Mouse (Mus musculus) lung, embryonic 16.5 days (tissue): ENCODE measurements around the gene Ric1. TPM values are rescaled to one million over a fixed set of nuclear protein-coding genes. Genes with fewer than 3 reads are reported as not detected.

Experiments
- ATAC-seq: fragments of 200-750 bp; cut with Nextera tagmentation; 2 replicates; pipeline ENCODE4 v1.8.0; 2017; ENCODE audit warnings: low read depth, mild to moderate bottlenecking, moderate library complexity
- H3K27ac ChIP-seq: fragments of 300-500 bp; sonication (generic); 2 replicates; pipeline ENCODE4 v1.5.1; 2014; ENCODE audit warnings: mild to moderate bottlenecking, control low read depth, low read length
- H3K27me3 ChIP-seq: fragments of 300-500 bp; sonication (generic); 2 replicates; pipeline ENCODE4 v1.6.1; 2014; ENCODE audit warnings: low read depth, low read length, mixed read lengths; ENCODE audit not compliant: control insufficient read depth, insufficient read depth
- H3K36me3 ChIP-seq: fragments of 300-500 bp; sonication (generic); 2 replicates; pipeline ENCODE4 v1.6.1; 2014; ENCODE audit warnings: low read length; ENCODE audit not compliant: control insufficient read depth, insufficient read depth
- H3K4me1 ChIP-seq: fragments of 300-500 bp; sonication (generic); replicated peaks from 2 replicates; pipeline ENCODE4 v1.6.1; 2014; ENCODE audit warnings: low read length, mixed read lengths; ENCODE audit not compliant: control insufficient read depth, insufficient read depth
- H3K4me2 ChIP-seq: fragments of 300-500 bp; sonication (generic); 2 replicates; pipeline ENCODE4 v1.6.1; 2014; ENCODE audit warnings: low read depth, low read length, control low read depth
- H3K4me3 ChIP-seq: fragments of 300-500 bp; sonication (generic); 2 replicates; pipeline ENCODE4 v1.5.1; 2014; ENCODE audit warnings: mild to moderate bottlenecking, low read length, control low read depth
- H3K9ac ChIP-seq: fragments of 300-500 bp; sonication (generic); 2 replicates; pipeline ENCODE4 v1.6.1; 2014; ENCODE audit warnings: low read length, control low read depth
- H3K9me3 ChIP-seq: fragments of 300-500 bp; sonication (generic); 2 replicates; pipeline ENCODE4 v1.6.1; 2016; ENCODE audit warnings: low read length; ENCODE audit not compliant: control insufficient read depth
- WGBS: fragments of 180-500 bp; shearing (Covaris S2); extraction: QIAGEN DNeasy Blood & Tissue Kit; methylation state at CpG from one replicate; pipeline ENCODE4 v1.1.7; 2014; 5-methylcytosine and 5-hydroxymethylcytosine counted together
- polyA plus RNA-seq: library from polyadenylated mRNA; unstranded; fragments of >200 nt; fragmentation: Nextera tagmentation; extraction: Ambion mirVana; gene quantifications from 2 replicates; pipeline ENCODE4 v1.2.1, GENCODE M21; 2015

Gene Ric1
- polyA plus RNA-seq, 1 experiment from 2014 or later, result 13.5 TPM

DNA sequence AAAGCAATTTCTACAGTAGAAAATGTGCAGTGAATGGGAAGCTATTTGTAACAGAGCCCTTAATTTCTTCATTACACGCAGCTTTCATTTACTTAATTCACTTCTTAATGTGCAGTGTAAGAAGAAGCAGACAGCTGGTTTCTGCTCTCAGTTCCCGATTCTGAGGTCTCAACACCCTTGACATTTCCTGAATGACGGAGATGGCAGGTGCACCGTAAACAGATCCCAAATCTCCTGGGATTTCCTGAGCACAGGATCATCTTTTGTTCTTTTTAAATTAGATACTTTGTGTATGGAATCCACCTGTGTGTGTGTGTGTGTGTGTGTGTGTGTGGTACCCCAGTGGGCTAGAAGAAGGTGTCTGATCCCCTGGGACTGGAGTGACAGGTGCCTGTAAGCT is 27.6 kb upstream of the Ric1 start:
- H3K27me3 ChIP-seq, result no peaks in the 10 kb centered on the region
- no peak overlapping the region for H3K4me2 ChIP-seq
- H3K4me3 ChIP-seq, result no peak overlapping the region
- no peak for ATAC-seq
- no peaks in the 10 kb centered on the region for H3K9me3 ChIP-seq
- no peaks in the 10 kb centered on the region for H3K36me3 ChIP-seq
- peaks cover 6% of the 10 kb centered on the region; the same call in 1 of the 2 replicates for H3K4me1 ChIP-seq
- H3K27ac ChIP-seq, result no peak overlapping the region
- whole genome bisulfite sequencing, result 63% methylated on average over 4 of the region's 4 CpGs
- H3K9ac ChIP-seq, result no peak overlapping the region

DNA sequence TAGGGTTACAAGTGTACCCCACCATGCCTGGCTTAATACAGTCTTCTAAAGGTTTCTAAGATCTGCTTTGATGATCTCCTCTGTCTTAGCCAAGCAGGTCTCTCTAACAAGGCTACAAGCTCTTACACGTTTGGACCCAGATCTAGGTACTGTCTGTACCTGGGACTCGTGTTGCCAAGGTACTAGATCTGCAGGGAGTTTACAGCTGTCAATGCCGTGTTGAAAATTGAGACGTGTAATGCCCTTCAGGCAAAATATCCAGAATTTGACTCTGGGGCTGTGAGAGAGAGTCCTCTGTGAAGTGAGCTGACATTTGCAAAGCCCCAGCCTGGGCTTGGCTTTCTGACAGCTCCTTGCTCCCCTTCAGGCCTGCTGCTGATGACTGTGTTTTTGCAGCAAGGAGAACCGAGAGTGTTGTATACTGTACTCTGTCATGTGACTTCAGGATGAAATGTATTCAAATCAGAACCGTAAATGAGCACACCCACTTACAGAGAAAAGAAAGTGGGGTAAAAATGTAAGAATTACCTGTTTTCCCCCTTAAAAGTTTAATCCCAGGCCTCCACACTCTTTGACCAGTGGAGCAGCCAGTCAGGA is 26.0 kb upstream of the Ric1 start:
- Histone ChIP-seq H3K4me3 (no peak overlapping the region), H3K4me2 (no peak overlapping the region), H3K27me3 (no peaks in the 10 kb centered on the region), H3K4me1 (peaks cover 6% of the 10 kb centered on the region; the same call in 1 of the 2 replicates), H3K9me3 (no peaks in the 10 kb centered on the region), H3K27ac (no peak overlapping the region), H3K36me3 (no peaks in the 10 kb centered on the region), H3K9ac (no peak overlapping the region)
- no peak for ATAC-seq
- WGBS, result 62% methylated on average over 6 of the region's 6 CpGs

DNA sequence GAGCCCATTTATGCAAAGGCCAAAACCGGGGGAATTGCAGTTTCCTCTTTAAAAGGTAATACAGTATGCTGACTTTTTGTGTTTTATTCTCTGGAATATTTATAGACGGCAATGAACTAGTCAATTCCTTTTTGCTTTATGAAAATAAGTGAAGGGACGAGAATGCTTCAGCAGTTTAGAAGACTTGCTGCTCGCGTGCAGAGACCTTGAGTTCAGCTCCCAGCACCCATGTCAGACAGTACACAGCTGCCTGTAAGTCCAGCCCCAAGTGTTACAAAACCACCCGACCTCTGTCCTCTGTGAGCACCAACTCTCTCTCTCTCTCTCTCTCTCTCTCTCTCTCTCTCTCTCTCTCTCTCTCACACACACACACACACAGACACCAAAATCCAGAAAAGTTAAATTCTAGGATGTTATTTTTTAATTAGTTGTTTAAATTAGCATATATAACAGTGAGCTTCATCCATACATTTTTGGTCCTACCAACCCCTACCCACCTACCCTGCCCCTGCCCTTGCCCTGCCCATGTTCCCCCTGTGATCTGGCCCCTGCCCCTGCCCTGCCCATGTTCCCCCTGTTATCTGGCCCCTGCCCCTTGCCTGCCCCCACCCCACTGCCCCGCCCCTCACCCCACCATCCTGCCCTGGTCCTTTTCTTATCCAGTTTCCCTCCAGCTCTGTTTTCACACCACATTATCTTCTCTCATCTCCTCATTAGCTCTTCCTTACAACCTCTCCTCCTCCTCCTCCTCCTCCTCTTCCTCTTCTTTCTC is 25.1 kb upstream of the Ric1 start:
- Histone ChIP-seq H3K4me3 (no peak overlapping the region), H3K9me3 (no peaks in the 10 kb centered on the region), H3K27ac (no peak overlapping the region), H3K36me3 (no peaks in the 10 kb centered on the region), H3K4me2 (no peak overlapping the region), H3K27me3 (no peaks in the 10 kb centered on the region), H3K4me1 (peaks cover 6% of the 10 kb centered on the region; the same call in 1 of the 2 replicates), H3K9ac (no peak overlapping the region)
- whole genome bisulfite sequencing, result 67% methylated on average over 7 of the region's 7 CpGs
- ATAC-seq, result no peak

DNA sequence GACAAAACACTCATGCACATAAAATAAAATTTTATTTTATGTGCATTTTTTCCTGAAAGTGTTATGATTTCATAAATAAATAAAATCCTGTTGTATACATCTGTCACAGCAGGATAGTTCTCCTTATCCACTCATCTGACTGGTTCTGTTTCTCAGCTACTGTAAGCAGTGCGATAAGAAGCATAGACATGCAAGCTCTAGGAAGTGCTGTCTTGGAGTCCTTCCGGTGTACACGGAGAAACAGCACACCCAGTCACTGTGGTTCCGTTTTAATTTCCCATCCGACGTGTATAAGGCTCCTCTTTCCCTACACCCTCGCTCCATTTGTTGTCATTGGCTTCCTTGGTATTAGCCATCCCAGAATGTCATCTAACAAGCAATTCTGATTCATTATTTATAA is 24.2 kb upstream of the Ric1 start:
- no peaks in the 10 kb centered on the region for H3K36me3 ChIP-seq

DNA sequence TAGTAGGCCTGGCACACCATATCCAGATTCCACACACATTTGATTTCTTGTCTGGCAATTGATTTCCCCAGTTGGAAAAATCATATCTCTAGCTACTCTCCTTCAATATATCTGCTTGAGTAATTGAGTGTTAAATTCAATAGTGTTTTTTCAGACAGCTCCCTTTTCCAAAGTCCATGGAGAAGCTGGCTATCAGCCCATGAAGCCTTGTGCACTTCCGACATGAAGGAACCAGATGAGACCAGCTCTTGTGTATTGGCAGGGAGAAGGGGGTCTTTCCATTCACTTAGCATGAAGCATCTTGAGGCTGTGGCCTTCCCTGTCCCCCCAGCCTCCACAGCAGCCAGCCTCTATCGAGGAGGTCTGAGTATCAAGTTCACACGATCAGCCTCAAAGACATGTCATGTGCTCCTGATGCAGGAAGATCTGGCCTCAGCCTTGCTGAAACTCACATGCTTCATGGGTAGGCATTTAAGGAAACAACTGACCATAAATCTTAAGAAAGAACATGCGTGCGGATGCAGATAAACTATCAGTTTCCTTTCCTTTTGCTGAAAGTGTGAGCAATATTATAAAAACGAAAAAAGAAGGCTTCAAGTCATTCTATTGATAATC is 23.1 kb upstream of the Ric1 start:
- no peak overlapping the region for H3K27ac ChIP-seq
- no peaks in the 10 kb centered on the region for H3K36me3 ChIP-seq
- peaks cover 6% of the 10 kb centered on the region; the same call in 1 of the 2 replicates for H3K4me1 ChIP-seq
- 52% methylated on average over 6 of the region's 6 CpGs for WGBS
- no peaks in the 10 kb centered on the region for H3K9me3 ChIP-seq
- no peak overlapping the region for H3K4me2 ChIP-seq
- H3K27me3 ChIP-seq, result no peaks in the 10 kb centered on the region
- H3K9ac ChIP-seq, result no peak overlapping the region
- no peak for ATAC-seq
- no peak overlapping the region for H3K4me3 ChIP-seq

More for the DNA sequence above, 24.2 kb upstream of the Ric1 start:
- no peaks in the 10 kb centered on the region for H3K9me3 ChIP-seq
- no peak overlapping the region for H3K9ac ChIP-seq
- H3K27ac ChIP-seq, result no peak overlapping the region
- no peak overlapping the region for H3K4me2 ChIP-seq
- peak; percentile 50; the same call in 1 of the 2 replicates for ATAC-seq
- H3K27me3 ChIP-seq, result no peaks in the 10 kb centered on the region
- H3K4me3 ChIP-seq, result no peak overlapping the region
- WGBS, result 50% methylated on average over 7 of the region's 7 CpGs
- H3K4me1 ChIP-seq, result peaks cover 6% of the 10 kb centered on the region; the same call in 1 of the 2 replicates

DNA sequence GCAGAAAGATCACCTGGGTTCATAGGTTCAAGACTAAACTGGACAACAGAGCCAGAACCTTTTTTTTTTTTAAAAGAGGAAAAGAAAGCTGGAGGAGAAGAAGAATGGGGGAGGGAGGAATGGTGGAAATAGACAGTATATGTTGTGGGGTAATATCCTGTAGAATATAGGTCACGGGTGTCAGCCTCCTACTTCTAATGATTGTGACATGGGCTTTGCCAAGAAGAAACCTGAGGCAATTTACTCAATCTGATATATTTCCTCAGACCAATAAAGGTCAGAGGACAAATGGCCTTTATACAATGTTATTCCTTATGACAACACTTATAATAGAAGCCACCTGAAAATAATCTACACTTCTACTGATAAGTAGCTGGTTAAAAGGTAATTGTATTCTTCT is 21.7 kb upstream of the Ric1 start:
- WGBS, result 80% methylated on average over 1 of the region's 1 CpGs
- no peak for ATAC-seq
- no peaks in the 10 kb centered on the region for H3K36me3 ChIP-seq

DNA sequence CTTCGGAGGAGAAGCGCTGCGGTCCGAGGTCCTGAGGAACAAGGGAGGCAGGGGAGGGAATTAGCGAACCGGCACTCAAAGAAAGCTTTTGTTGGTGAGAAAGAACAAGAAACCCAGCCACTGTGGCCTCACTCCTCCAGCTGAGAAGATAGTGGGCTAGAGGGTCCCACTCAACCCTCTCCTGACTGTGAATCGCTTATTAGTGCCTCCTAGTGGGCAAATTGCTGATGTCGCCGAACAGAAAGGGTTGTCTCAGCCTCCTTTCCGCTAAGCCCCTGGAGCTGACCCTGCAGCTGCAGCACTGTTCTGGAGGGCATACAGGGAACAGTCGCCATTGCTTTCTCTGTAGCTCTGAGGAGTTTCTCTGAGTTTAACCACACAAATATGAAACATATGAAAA is 21.0 kb upstream of the Ric1 start:
- Histone ChIP-seq H3K36me3 (no peaks in the 10 kb centered on the region), H3K4me1 (peaks cover 6% of the 10 kb centered on the region; the same call in 1 of the 2 replicates), H3K4me2 (peak overlapping the region; percentile 50), H3K27ac (no peak overlapping the region), H3K9ac (peak overlapping the region; percentile 43; the same call in 1 of the 2 replicates), H3K4me3 (peak overlapping the region; percentile 28), H3K27me3 (no peaks in the 10 kb centered on the region), H3K9me3 (no peaks in the 10 kb centered on the region; the same call in 1 of the 2 replicates)
- ATAC-seq, result peak; percentile 63
- WGBS, result 49% methylated on average over 11 of the region's 11 CpGs

More for the DNA sequence above, 21.7 kb upstream of the Ric1 start:
- Histone ChIP-seq H3K9ac (no peak overlapping the region), H3K27me3 (no peaks in the 10 kb centered on the region), H3K4me1 (peaks cover 6% of the 10 kb centered on the region; the same call in 1 of the 2 replicates), H3K27ac (no peak overlapping the region), H3K9me3 (no peaks in the 10 kb centered on the region), H3K4me2 (no peak overlapping the region), H3K4me3 (no peak overlapping the region)

DNA sequence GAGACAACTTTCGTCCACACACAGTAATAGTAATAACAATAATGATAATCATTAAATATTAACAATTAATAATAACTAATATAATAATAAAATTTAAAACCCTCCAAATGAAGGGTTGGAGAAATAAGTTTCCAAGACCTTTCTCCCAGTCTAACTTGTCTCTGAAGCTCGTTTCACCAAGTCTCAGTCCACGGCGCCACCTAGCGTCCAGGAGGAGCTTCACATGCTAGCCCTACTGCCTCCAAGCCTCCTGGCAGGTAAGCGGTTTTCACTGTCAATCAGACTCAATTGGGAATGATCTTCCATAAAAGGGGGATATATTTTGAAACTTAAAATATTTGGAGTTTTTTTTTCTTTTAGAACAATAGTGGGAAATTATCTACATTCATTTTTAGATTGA is 20.6 kb upstream of the Ric1 start:
- no peak overlapping the region for H3K9ac ChIP-seq
- no peak overlapping the region for H3K27ac ChIP-seq
- peak; percentile 64; the same call in 1 of the 2 replicates for ATAC-seq
- H3K27me3 ChIP-seq, result no peaks in the 10 kb centered on the region
- H3K9me3 ChIP-seq, result no peaks in the 10 kb centered on the region; the same call in 1 of the 2 replicates
- peaks cover 6% of the 10 kb centered on the region; the same call in 1 of the 2 replicates for H3K4me1 ChIP-seq
- H3K4me3 ChIP-seq, result peak overlapping the region; percentile 28; the same call in 1 of the 2 replicates
- no peaks in the 10 kb centered on the region for H3K36me3 ChIP-seq
- H3K4me2 ChIP-seq, result peak overlapping the region; percentile 50; the same call in 1 of the 2 replicates
- 9% methylated on average over 6 of the region's 6 CpGs for WGBS

DNA sequence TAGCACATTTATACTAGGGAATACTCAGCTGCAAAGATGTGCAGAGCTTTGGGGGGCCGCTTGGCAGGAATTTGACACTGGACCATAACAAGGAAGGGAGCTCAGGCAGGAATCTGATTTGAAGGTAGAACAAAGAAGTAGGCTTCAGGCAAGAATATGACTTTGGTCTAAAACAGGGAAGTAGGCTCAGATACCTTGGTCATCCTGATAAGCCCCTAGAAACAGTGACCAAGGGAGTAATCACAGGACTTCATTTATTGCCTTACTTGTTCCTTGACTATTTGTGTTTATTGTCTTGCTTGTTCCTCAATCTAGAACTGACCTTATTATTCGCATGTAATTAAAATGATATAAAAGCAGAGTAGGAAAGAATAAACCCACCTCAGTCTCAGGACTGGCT is 18.0 kb upstream of the Ric1 start:
- H3K27me3 ChIP-seq, result no peaks in the 10 kb centered on the region
- no peaks in the 10 kb centered on the region for H3K4me1 ChIP-seq
- WGBS, result 75% methylated on average over 2 of the region's 2 CpGs
- H3K9me3 ChIP-seq, result no peaks in the 10 kb centered on the region; the same call in 1 of the 2 replicates
- no peak overlapping the region for H3K4me3 ChIP-seq
- H3K27ac ChIP-seq, result no peak overlapping the region
- H3K36me3 ChIP-seq, result no peaks in the 10 kb centered on the region
- no peak for ATAC-seq
- no peak overlapping the region for H3K4me2 ChIP-seq
- no peak overlapping the region for H3K9ac ChIP-seq
